Mouse (Mus musculus): ENCODE measurements around the gene Calm1.

- TF ChIP-seq CTCF (IDR thresholded peaks at IDR 0.05; ENCODE audit: extremely low read depth, insufficient read depth, low read length) (no peak), POLR2A (IDR thresholded peaks at IDR 0.05; ENCODE audit: extremely low read depth, insufficient read depth, low read length) (no peak)
Measured at GRCm38 (mm10) chr12:100257779-100258178, 58.5 kb downstream of the Calm1 start.
